Mouse (Mus musculus): ENCODE results near the gene Aars. TPM values are rescaled to one million over a fixed set of nuclear protein-coding genes. Genes with fewer than 3 reads are reported as not detected.
"Not testable (repeated sequence)": the region's sequence is repeated elsewhere in the genome, so short reads cannot be mapped to it uniquely, and the experiment has no call there.

Gene Aars
- polyA plus RNA-seq, 1 experiment from 2014 or later = 68.6 TPM

DNA sequence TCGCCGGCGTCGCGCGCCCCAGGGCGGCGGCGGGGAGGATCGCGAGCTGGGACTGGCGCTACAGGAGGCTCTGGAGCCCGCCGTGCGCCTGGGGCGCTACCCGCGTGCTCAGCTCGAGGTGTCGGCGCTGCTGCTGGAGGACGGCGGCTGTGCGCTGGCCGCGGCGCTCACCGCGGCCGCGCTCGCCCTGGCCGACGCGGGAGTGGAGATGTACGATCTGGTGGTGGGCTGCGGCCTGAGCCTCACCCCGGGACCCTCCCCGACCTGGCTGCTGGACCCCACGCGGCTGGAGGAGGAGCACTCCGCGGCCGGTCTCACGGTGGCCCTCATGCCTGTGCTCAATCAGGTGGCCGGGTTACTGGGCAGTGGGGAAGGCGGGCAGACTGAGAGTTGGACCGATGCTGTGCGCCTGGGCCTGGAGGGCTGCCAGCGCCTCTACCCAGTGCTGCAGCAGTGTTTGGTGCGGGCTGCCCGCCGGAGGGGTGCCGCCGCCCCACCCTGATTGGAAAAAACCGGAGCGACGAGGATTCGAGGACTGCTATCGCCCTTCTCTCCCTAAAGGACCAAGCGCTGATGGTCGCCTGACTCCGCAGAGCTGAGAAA lies 23.8 kb downstream of the Aars start:
- peak overlapping the region; percentile 94 for H3K9ac ChIP-seq (replicated peaks; ENCODE audit: low read length)
- H3K27me3 ChIP-seq (ENCODE audit: control insufficient read depth, insufficient read depth, low read length) = no peaks in the 10 kb centered on the region
- peak overlapping the region; percentile 90 for H3K4me3 ChIP-seq (ENCODE audit: low read depth, low read length)
- no peaks in the 10 kb centered on the region for H3K4me1 ChIP-seq (ENCODE audit: control insufficient read depth, insufficient read depth, low read length)
- no peaks in the 10 kb centered on the region for H3K9me3 ChIP-seq (replicated peaks; ENCODE audit: control insufficient read depth, low read length)
- WGBS = under 1% methylated on average over 60 of the region's 63 CpGs
- peak; percentile 49 for DNase-seq (ENCODE audit: low spot score)
- peaks cover 15% of the 10 kb centered on the region for H3K36me3 ChIP-seq (replicated peaks; ENCODE audit: control insufficient read depth, insufficient read depth, low read depth, low read length)
- peak overlapping the region; percentile 66 for H3K27ac ChIP-seq (replicated peaks; ENCODE audit: low read depth, low read length)
- ATAC-seq (replicated peaks; ENCODE audit: insufficient number of reproducible peaks, low FRiP score, low TSS enrichment, low read depth) = peak; percentile 13
- H3K4me2 ChIP-seq (ENCODE audit: low read depth, low read length) = peak overlapping the region; percentile 76

DNA sequence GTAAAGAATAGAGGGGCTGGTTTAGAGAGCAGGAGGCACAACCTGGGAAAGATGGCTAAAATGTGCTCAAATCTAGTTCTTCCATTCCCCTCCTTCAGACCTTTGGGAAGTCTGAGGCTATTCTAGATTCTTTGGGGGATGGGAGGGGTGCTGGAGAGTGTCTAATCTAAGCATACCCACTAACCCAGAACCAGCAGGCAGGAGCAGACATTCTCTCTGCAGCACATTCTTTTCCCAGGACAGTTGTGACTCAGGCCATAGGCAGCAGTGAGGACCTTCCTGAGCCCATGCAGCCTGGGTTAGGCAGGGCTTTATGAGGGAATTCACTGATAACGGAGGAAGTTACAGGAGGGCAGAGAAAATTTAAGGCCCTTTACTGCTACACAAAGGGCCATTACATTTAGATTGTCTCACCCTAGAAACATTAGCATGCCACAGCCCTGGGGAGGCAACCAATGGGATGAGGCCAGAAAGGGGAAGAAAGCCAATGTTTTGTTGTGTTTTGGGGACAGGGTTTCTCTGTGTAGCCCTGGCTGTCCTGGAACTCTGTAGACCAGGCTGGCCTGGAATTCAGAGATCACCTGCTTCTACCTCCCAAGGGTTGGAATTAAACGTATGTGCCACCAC lies 26.1 kb downstream of the Aars start:
- H3K4me1 ChIP-seq (ENCODE audit: control insufficient read depth, insufficient read depth, low read length) = no peaks in the 10 kb centered on the region
- H3K4me2 ChIP-seq (ENCODE audit: low read depth, low read length) = no peak overlapping the region
- ATAC-seq (replicated peaks; ENCODE audit: insufficient number of reproducible peaks, low FRiP score, low TSS enrichment, low read depth) (no peak), DNase-seq (ENCODE audit: low spot score) (no peak)
- H3K27me3 ChIP-seq (ENCODE audit: control insufficient read depth, insufficient read depth, low read length) = no peaks in the 10 kb centered on the region
- 71% methylated on average over 2 of the region's 2 CpGs for WGBS
- peaks cover 10% of the 10 kb centered on the region for H3K36me3 ChIP-seq (replicated peaks; ENCODE audit: control insufficient read depth, insufficient read depth, low read depth, low read length)
- H3K9me3 ChIP-seq (replicated peaks; ENCODE audit: control insufficient read depth, low read length) = no peaks in the 10 kb centered on the region
- H3K4me3 ChIP-seq (ENCODE audit: low read depth, low read length) = no peak overlapping the region
- H3K9ac ChIP-seq (replicated peaks; ENCODE audit: low read length) = no peak overlapping the region
- H3K27ac ChIP-seq (replicated peaks; ENCODE audit: low read depth, low read length) = no peak overlapping the region

DNA sequence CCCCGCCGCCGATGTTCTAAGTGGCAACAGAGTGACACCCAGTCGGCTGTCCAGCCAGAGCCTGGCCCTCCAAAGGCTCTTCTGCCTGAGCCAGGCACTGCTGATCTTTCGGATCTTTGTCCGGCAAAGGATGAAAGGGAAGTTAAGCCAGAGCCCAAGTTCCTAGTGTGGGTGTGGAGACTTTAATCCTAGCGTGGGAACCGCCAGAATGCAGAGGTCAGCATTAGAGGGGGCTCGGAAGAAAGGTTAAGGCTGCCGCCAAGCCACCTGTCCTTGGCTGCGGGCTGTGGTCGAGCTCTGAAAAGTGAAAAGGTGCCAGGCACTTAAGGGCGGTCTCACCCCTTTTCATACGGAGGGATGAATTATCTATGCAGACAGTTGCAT lies 28.7 kb downstream of the Aars start:
- Histone ChIP-seq H3K36me3 (replicated peaks; ENCODE audit: control insufficient read depth, insufficient read depth, low read depth, low read length) (no peaks in the 10 kb centered on the region), H3K9me3 (replicated peaks; ENCODE audit: control insufficient read depth, low read length) (no peaks in the 10 kb centered on the region), H3K27me3 (ENCODE audit: control insufficient read depth, insufficient read depth, low read length) (no peaks in the 10 kb centered on the region), H3K4me1 (ENCODE audit: control insufficient read depth, insufficient read depth, low read length) (no peaks in the 10 kb centered on the region), H3K4me3 (ENCODE audit: low read depth, low read length) (peak overlapping the region; percentile 65), H3K9ac (replicated peaks; ENCODE audit: low read length) (peak overlapping the region; percentile 67), H3K27ac (replicated peaks; ENCODE audit: low read depth, low read length) (no peak overlapping the region), H3K4me2 (ENCODE audit: low read depth, low read length) (peak overlapping the region; percentile 76)
- WGBS = under 1% methylated on average over 14 of the region's 14 CpGs
- ATAC-seq (replicated peaks; ENCODE audit: insufficient number of reproducible peaks, low FRiP score, low TSS enrichment, low read depth) (peak; percentile 10; the same call in 1 of the 2 replicates), DNase-seq (ENCODE audit: low spot score) (no peak)

DNA sequence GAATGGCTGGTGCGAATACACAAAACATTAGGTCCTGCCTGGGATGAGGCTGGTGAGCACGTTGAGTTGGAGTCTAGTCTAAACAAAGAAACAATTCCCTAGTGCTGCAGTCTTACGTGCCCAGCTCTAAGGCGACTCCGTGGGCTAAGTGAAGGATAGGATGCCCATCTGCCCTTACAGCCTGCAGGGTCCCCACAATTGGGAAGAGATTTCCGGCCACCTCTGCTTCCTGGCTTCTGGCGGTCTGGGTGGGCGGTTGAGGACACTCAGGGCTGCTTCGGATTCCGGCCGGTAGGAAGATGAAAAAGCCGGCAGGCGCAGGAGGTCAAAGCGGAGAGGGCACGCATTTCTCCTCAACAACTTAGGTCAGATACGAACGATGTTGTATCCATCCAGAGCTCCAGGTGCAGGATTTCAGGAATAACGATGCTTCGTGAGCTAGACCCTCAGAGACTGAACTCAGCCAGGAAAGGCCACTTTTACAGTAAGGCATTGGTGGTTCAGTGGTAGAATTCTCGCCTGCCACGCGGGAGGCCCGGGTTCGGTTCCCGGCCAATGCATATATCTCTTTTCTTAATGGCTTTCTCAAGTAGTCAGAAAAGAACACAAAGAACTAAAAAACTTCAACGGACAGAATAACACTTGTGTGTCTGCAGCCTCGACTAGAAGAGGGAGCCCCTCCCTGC lies 29.3 kb downstream of the Aars start:
- Histone ChIP-seq H3K4me3 (ENCODE audit: low read depth, low read length) (peak overlapping the region; percentile 65), H3K9me3 (replicated peaks; ENCODE audit: control insufficient read depth, low read length) (no peaks in the 10 kb centered on the region), H3K27me3 (ENCODE audit: control insufficient read depth, insufficient read depth, low read length) (no peaks in the 10 kb centered on the region), H3K4me1 (ENCODE audit: control insufficient read depth, insufficient read depth, low read length) (no peaks in the 10 kb centered on the region), H3K4me2 (ENCODE audit: low read depth, low read length) (peak overlapping the region; percentile 76), H3K27ac (replicated peaks; ENCODE audit: low read depth, low read length) (0 out of 2 replicates have a peak overlapping the region, but pooled peaks have one; percentile 20), H3K9ac (replicated peaks; ENCODE audit: low read length) (peak overlapping the region; percentile 67), H3K36me3 (replicated peaks; ENCODE audit: control insufficient read depth, insufficient read depth, low read depth, low read length) (no peaks in the 10 kb centered on the region)
- DNase-seq (ENCODE audit: low spot score) = peak; percentile 92
- under 1% methylated on average over 27 of the region's 27 CpGs for WGBS
- peak; percentile 85 for ATAC-seq (replicated peaks; ENCODE audit: insufficient number of reproducible peaks, low FRiP score, low TSS enrichment, low read depth)

DNA sequence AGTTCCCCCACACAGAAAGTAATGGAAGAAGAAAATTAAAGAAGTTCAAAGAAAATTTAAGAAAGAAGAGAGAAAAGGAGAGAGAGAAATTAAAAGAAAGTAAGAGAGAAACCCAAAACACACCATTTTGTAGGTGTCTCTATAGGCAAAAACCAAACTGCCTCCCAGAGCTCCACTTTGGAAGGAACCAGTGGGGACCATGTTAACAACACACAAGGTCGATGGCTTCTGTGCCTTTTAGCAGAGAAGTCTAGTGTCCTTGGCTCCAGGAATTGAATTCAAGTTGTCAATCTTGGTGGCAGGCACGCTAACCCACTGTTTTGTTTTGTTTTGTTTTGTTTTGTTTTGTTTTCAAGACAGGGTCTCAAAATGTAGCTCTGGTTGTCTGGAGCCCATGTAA lies 29.9 kb downstream of the Aars start:
- Histone ChIP-seq H3K9me3 (replicated peaks; ENCODE audit: control insufficient read depth, low read length) (no peaks in the 10 kb centered on the region), H3K4me1 (ENCODE audit: control insufficient read depth, insufficient read depth, low read length) (no peaks in the 10 kb centered on the region), H3K4me2 (ENCODE audit: low read depth, low read length) (peak overlapping the region; percentile 25; the same call in 1 of the 2 replicates), H3K9ac (replicated peaks; ENCODE audit: low read length) (no peak overlapping the region), H3K27ac (replicated peaks; ENCODE audit: low read depth, low read length) (no peak overlapping the region), H3K27me3 (ENCODE audit: control insufficient read depth, insufficient read depth, low read length) (no peaks in the 10 kb centered on the region), H3K36me3 (replicated peaks; ENCODE audit: control insufficient read depth, insufficient read depth, low read depth, low read length) (no peaks in the 10 kb centered on the region), H3K4me3 (ENCODE audit: low read depth, low read length) (0 out of 2 replicates have a peak overlapping the region, but pooled peaks have one; percentile 7)
- ATAC-seq (replicated peaks; ENCODE audit: insufficient number of reproducible peaks, low FRiP score, low TSS enrichment, low read depth) (no peak), DNase-seq (ENCODE audit: low spot score) (no peak)
- 59% methylated on average over 2 of the region's 2 CpGs for WGBS

DNA sequence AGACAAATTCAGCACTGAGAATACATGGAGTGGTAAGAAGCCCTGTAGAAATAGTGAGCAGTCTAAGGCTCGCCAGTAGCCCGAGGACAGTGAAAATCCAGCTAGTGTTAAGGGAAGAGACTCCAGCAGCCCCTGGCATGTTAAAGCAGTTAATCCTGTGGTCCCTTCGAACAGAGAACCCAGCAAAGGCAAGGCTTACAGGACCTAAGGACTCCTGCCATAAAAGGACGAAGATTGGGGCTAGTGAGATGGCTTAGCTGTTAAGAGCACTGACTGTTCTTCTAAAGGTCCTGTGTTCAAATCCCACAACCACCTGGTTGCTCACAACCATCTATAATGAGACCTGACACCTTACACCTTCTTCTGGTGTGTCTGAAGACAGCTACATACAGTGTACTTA lies 33.4 kb downstream of the Aars start:
- DNase-seq (ENCODE audit: low spot score) (no peak), ATAC-seq (replicated peaks; ENCODE audit: insufficient number of reproducible peaks, low FRiP score, low TSS enrichment, low read depth) (no peak)
- no peak overlapping the region for H3K27ac ChIP-seq (replicated peaks; ENCODE audit: low read depth, low read length)
- H3K9me3 ChIP-seq (replicated peaks; ENCODE audit: control insufficient read depth, low read length) = no peaks in the 10 kb centered on the region
- no peak overlapping the region for H3K9ac ChIP-seq (replicated peaks; ENCODE audit: low read length)
- no peaks in the 10 kb centered on the region for H3K36me3 ChIP-seq (replicated peaks; ENCODE audit: control insufficient read depth, insufficient read depth, low read depth, low read length)
- H3K4me3 ChIP-seq (ENCODE audit: low read depth, low read length) = no peak overlapping the region
- no peaks in the 10 kb centered on the region for H3K4me1 ChIP-seq (ENCODE audit: control insufficient read depth, insufficient read depth, low read length)
- 69% methylated on average over 4 of the region's 4 CpGs for WGBS
- H3K4me2 ChIP-seq (ENCODE audit: low read depth, low read length) = no peak overlapping the region
- no peaks in the 10 kb centered on the region for H3K27me3 ChIP-seq (ENCODE audit: control insufficient read depth, insufficient read depth, low read length)

DNA sequence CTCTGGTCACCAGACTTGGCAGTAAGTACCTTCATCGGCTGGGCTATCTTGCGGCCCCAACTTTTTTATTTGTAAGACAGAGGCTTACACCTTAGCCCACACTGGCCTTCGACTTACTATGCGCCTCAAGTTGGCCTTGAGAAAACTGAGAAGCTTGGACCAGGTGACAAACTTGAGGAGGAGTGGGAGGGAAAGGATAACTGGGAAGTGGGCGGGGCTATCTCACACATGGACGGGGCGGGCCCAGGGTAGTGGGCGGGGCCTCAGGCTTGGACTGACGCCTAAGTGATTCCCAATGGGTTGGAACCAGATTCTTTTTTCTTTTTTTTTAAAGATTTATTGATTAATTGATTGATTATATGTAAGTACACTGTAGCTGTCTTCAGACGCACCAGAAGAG lies 34.5 kb downstream of the Aars start:
- H3K36me3 ChIP-seq (replicated peaks; ENCODE audit: control insufficient read depth, insufficient read depth, low read depth, low read length) = no peaks in the 10 kb centered on the region
- H3K27ac ChIP-seq (replicated peaks; ENCODE audit: low read depth, low read length) = no peak overlapping the region
- no peaks in the 10 kb centered on the region for H3K4me1 ChIP-seq (ENCODE audit: control insufficient read depth, insufficient read depth, low read length)
- no peak overlapping the region for H3K4me3 ChIP-seq (ENCODE audit: low read depth, low read length)
- H3K9me3 ChIP-seq (replicated peaks; ENCODE audit: control insufficient read depth, low read length) = no peaks in the 10 kb centered on the region
- H3K4me2 ChIP-seq (ENCODE audit: low read depth, low read length) = no peak overlapping the region
- no peak overlapping the region for H3K9ac ChIP-seq (replicated peaks; ENCODE audit: low read length)
- H3K27me3 ChIP-seq (ENCODE audit: control insufficient read depth, insufficient read depth, low read length) = no peaks in the 10 kb centered on the region
- ATAC-seq (replicated peaks; ENCODE audit: insufficient number of reproducible peaks, low FRiP score, low TSS enrichment, low read depth) (no peak), DNase-seq (ENCODE audit: low spot score) (no peak)
- WGBS = 24% methylated on average over 10 of the region's 10 CpGs

DNA sequence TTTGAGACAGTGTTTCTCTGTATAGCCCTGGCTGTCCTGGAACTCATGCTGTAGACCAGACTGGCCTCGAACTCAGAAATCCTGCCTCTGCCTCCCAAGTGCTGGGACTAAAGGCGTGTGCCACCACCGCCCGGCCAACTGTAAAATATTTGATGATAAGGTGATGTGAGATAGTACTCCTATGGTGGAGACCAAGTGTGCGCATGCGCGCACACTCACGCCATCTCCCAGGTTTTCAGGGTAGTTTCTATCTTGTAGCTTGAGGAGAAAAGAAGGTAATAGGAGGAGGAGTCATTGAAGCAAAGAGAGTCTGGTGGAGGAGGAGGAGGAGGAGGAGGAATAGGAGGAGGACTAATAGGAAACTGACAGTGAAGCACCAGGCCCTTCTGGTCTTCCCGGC lies 35.7 kb downstream of the Aars start:
- DNase-seq (ENCODE audit: low spot score); H3K36me3 ChIP-seq (replicated peaks; ENCODE audit: control insufficient read depth, insufficient read depth, low read depth, low read length): not testable (repeated sequence)
- 91% methylated on average over 9 of the region's 9 CpGs for WGBS

More for the DNA sequence above, 35.7 kb downstream of the Aars start:
- H3K4me3 ChIP-seq (ENCODE audit: low read depth, low read length); H3K27me3 ChIP-seq (ENCODE audit: control insufficient read depth, insufficient read depth, low read length); H3K9me3 ChIP-seq (replicated peaks; ENCODE audit: control insufficient read depth, low read length); H3K4me2 ChIP-seq (ENCODE audit: low read depth, low read length); H3K4me1 ChIP-seq (ENCODE audit: control insufficient read depth, insufficient read depth, low read length); H3K27ac ChIP-seq (replicated peaks; ENCODE audit: low read depth, low read length); ATAC-seq (replicated peaks; ENCODE audit: insufficient number of reproducible peaks, low FRiP score, low TSS enrichment, low read depth); H3K9ac ChIP-seq (replicated peaks; ENCODE audit: low read length): not testable (repeated sequence)
